Mouse (Mus musculus): Measurements from ENCODE around the gene Ociad1.

Ociad1 gene

GRCm38 (mm10) chr5:73292502-73293457, at the start of gene Ociad1:
Ociad1 (plus strand) TSS chr5:73292784.
- peak; percentile 95 for DNase-seq (ENCODE audit: inconsistent ontology term)

- no peak for DNase-seq (ENCODE audit: inconsistent ontology term)
Measured at GRCm38 (mm10) chr5:73244403-73244802, 48.2 kb upstream of the Ociad1 start.

- no peak for DNase-seq (ENCODE audit: inconsistent ontology term)
Measured at GRCm38 (mm10) chr5:73246414-73246813, 46.2 kb upstream of the Ociad1 start.

GRCm38 (mm10) chr5:73248211-73248610, 44.4 kb upstream of the Ociad1 start:
- peak; percentile 75 for DNase-seq (ENCODE audit: inconsistent ontology term)

- DNase-seq (ENCODE audit: inconsistent ontology term): no peak
Measured at GRCm38 (mm10) chr5:73249341-73249740, 43.2 kb upstream of the Ociad1 start.

GRCm38 (mm10) chr5:73252739-73253138, 39.8 kb upstream of the Ociad1 start:
- DNase-seq (ENCODE audit: inconsistent ontology term): no peak

GRCm38 (mm10) chr5:73254660-73255059, 37.9 kb upstream of the Ociad1 start:
- DNase-seq (ENCODE audit: inconsistent ontology term): peak; percentile 29

GRCm38 (mm10) chr5:73255321-73256251, 37.0 kb upstream of the Ociad1 start:
- DNase-seq (ENCODE audit: inconsistent ontology term): peak; percentile 71

- peak; percentile 100 for DNase-seq (ENCODE audit: inconsistent ontology term)
Measured at GRCm38 (mm10) chr5:73256352-73257065, 36.1 kb upstream of the Ociad1 start, which contains the start of gene Fryl. Fryl (minus strand) TSS chr5:73256619.

GRCm38 (mm10) chr5:73257096-73257495, 35.5 kb upstream of the Ociad1 start:
- DNase-seq (ENCODE audit: inconsistent ontology term): no peak

GRCm38 (mm10) chr5:73257723-73258122, 34.9 kb upstream of the Ociad1 start:
- DNase-seq (ENCODE audit: inconsistent ontology term): no peak

- DNase-seq (ENCODE audit: inconsistent ontology term): no peak
Measured at GRCm38 (mm10) chr5:73264122-73264521, 28.5 kb upstream of the Ociad1 start.

- DNase-seq (ENCODE audit: inconsistent ontology term): no peak
Measured at GRCm38 (mm10) chr5:73265460-73265859, 27.1 kb upstream of the Ociad1 start.

GRCm38 (mm10) chr5:73268636-73269213, 23.9 kb upstream of the Ociad1 start:
- peak; percentile 77 for DNase-seq (ENCODE audit: inconsistent ontology term)

GRCm38 (mm10) chr5:73270612-73271011, 22.0 kb upstream of the Ociad1 start:
- no peak for DNase-seq (ENCODE audit: inconsistent ontology term)

GRCm38 (mm10) chr5:73273171-73273570, 19.4 kb upstream of the Ociad1 start:
- no peak for DNase-seq (ENCODE audit: inconsistent ontology term)

- DNase-seq (ENCODE audit: inconsistent ontology term): no peak
Measured at GRCm38 (mm10) chr5:73274941-73275340, 17.6 kb upstream of the Ociad1 start.

- DNase-seq (ENCODE audit: inconsistent ontology term): no peak
Measured at GRCm38 (mm10) chr5:73279190-73279589, 13.4 kb upstream of the Ociad1 start.

- peak; percentile 88 for DNase-seq (ENCODE audit: inconsistent ontology term)
Measured at GRCm38 (mm10) chr5:73279732-73280566, 12.6 kb upstream of the Ociad1 start.

GRCm38 (mm10) chr5:73280567-73280850, 12.1 kb upstream of the Ociad1 start:
- DNase-seq (ENCODE audit: inconsistent ontology term): no peak
